Mouse (Mus musculus): ENCODE measurements around the gene Ntf3.

Gene Ntf3

GRCm38 (mm10) chr6:126166548-126167207 lies at the start of gene Ntf3:
Gene Ntf3 (minus strand): TSS chr6:126166910.
- DNase-seq: no peak

GRCm38 (mm10) chr6:126213330-126213729 lies 46.6 kb upstream of the Ntf3 start:
- DNase-seq: no peak

- DNase-seq: no peak
Observed at GRCm38 (mm10) chr6:126203366-126203765, 36.7 kb upstream of the Ntf3 start.

GRCm38 (mm10) chr6:126202959-126203358 lies 36.2 kb upstream of the Ntf3 start:
- DNase-seq: peak; percentile 7

- peak; percentile 30 for DNase-seq
Observed at GRCm38 (mm10) chr6:126201721-126202120, 35.0 kb upstream of the Ntf3 start.

GRCm38 (mm10) chr6:126199916-126200315 lies 33.2 kb upstream of the Ntf3 start:
- DNase-seq: no peak

- DNase-seq: no peak
Observed at GRCm38 (mm10) chr6:126194760-126195159, 28.1 kb upstream of the Ntf3 start.

- peak; percentile 2 for DNase-seq
Observed at GRCm38 (mm10) chr6:126190218-126190871, 23.6 kb upstream of the Ntf3 start.

- DNase-seq: no peak
Observed at GRCm38 (mm10) chr6:126187400-126187799, 20.7 kb upstream of the Ntf3 start.

- no peak for DNase-seq
Observed at GRCm38 (mm10) chr6:126186116-126186515, 19.4 kb upstream of the Ntf3 start.

- no peak for DNase-seq
Observed at GRCm38 (mm10) chr6:126172071-126172470, 5.4 kb upstream of the Ntf3 start.

- no peak for DNase-seq
Observed at GRCm38 (mm10) chr6:126170772-126171171, 4.1 kb upstream of the Ntf3 start.

- DNase-seq: peak; percentile 50
Observed at GRCm38 (mm10) chr6:126167731-126168130, 1.0 kb upstream of the Ntf3 start.

GRCm38 (mm10) chr6:126167208-126167590 lies 489 bp upstream of the Ntf3 start:
- DNase-seq: no peak

GRCm38 (mm10) chr6:126165591-126166155 lies 1.0 kb downstream of the Ntf3 start:
- DNase-seq: no peak

GRCm38 (mm10) chr6:126164781-126165180 lies 1.9 kb downstream of the Ntf3 start:
- no peak for DNase-seq

- no peak for DNase-seq
Observed at GRCm38 (mm10) chr6:126163861-126164755, 2.6 kb downstream of the Ntf3 start.

GRCm38 (mm10) chr6:126163181-126163621 lies 3.5 kb downstream of the Ntf3 start:
- DNase-seq: peak; percentile 31

GRCm38 (mm10) chr6:126162351-126162758 lies 4.4 kb downstream of the Ntf3 start:
- no peak for DNase-seq

- no peak for DNase-seq
Observed at GRCm38 (mm10) chr6:126161571-126162340, 5.0 kb downstream of the Ntf3 start.

- DNase-seq: peak; percentile 41
Observed at GRCm38 (mm10) chr6:126160067-126160411, 6.7 kb downstream of the Ntf3 start.

- peak; percentile 57 for DNase-seq
Observed at GRCm38 (mm10) chr6:126159279-126160066, 7.2 kb downstream of the Ntf3 start.
